Mouse (Mus musculus) lung, adult 2 months (tissue): ENCODE measurements around the gene 1810024B03Rik.

Experiments used
- CTCF ChIP-seq: fragments of 200-500 bp; IDR thresholded peaks from 2 replicates; pipeline ENCODE4 v1.5.1; 2011; ENCODE audit warnings: mild to moderate bottlenecking, low read length, control low read depth; ENCODE audit not compliant: insufficient read depth
- POLR2A ChIP-seq: fragments of 200-500 bp; IDR thresholded peaks from 2 replicates; pipeline ENCODE4 v1.6.1; 2011; ENCODE audit warnings: low read depth, mild to moderate bottlenecking, control low read depth, low read length, borderline replicate concordance; ENCODE audit errors: extremely low read depth

GRCm38 (mm10) chr2:127139094-127139493 is 69.0 kb downstream of the 1810024B03Rik start:
- TF ChIP-seq CTCF (no peak), POLR2A (no peak)
